Comparison of ENCODE assay signal across 19 mouse cellular contexts in the genomic region with DNA sequence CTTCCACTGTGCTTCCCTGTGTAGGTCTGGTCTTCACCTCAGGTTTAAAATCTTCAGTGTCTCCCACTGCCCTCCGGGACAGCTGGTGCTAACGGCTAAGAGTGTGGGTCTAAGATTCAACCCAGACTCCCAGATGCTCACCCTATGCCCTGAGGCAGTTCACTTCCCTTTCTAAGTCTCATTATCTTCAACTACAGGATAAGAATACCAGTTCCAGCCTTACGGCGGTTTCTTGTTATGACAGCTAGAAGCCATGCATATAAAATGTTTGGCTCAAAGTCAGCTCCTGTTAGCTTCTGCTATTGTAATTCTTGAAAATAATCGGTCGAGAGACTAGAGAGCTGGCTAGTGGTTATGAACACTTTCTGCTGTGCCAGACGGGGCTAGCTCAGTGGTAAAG. TPM values are rescaled to one million over a fixed set of nuclear protein-coding genes. Genes with fewer than 3 reads are reported as not detected.
A peak's percentile ranks its signal among the peaks of the same experiment; 100 is the strongest.
DNase-seq lines count a peak whose midpoint lies in the region; ATAC-seq and TF ChIP-seq lines count a peak whose summit lies in the region.
"Had no signal": no experiment of that assay in that cellular context is flagged by ENCODE, and none has a peak within 500 bp of the region (broad histone marks: within the 10 kb centered on the region; RNA-seq: fewer than 3 reads in every experiment).

No protein-coding gene starts in this region.

- TF ChIP-seq CTCF in gastrocnemius, adult 2 months (IDR thresholded peaks at IDR 0.05) = no peak
- no peak for TF ChIP-seq CTCF in forebrain, postnatal 0 days (IDR thresholded peaks at IDR 0.05; ENCODE audit: low read depth)
- TF ChIP-seq CTCF in stomach, postnatal 0 days (IDR thresholded peaks at IDR 0.05; ENCODE audit: low read depth) = no peak

- no peak for DNase-seq in gastrocnemius, adult 2 months
- DNase-seq in gastrocnemius, postnatal 36 days = no peak
- peak; percentile 62 for DNase-seq in retina, postnatal 1 day
- no peak for DNase-seq in retina, embryonic 14.5 days (ENCODE audit: low spot score)
- peak; percentile 33 for DNase-seq in forebrain, postnatal 0 days
- DNase-seq in stomach, postnatal 0 days (ENCODE audit: low spot score) = no peak
- DNase-seq in adrenal gland, postnatal 36 days = no peak
- no peak for DNase-seq in adrenal gland, adult 2 months
- DNase-seq: cerebellum, adult 11-12 months; heart, postnatal 10 days; kidney, adult 8-10 months; kidney, postnatal 14 days; thymus, adult 18-20 months; thymus, postnatal 4 days had no signal

- no peak overlapping the region for H3K9ac ChIP-seq in forebrain, postnatal 0 days
- H3K9ac ChIP-seq in stomach, postnatal 0 days (ENCODE audit: low read length) = no peak overlapping the region
- H3K9ac ChIP-seq: limb, embryonic 12.5 days; liver, embryonic 15.5 days had no signal

- 52% methylated on average over 7 of the region's 7 CpGs for WGBS in forebrain, postnatal 0 days
- WGBS in stomach, postnatal 0 days = 49% methylated on average over 7 of the region's 7 CpGs

- intact Hi-C loops in gastrocnemius, adult 2 months (cut with DNase I) = no loop called here
- intact Hi-C loops in gastrocnemius, postnatal 36 days (cut with DNase I) = no loop called here

- peak; percentile 75 for ATAC-seq in forebrain, postnatal 0 days
- ATAC-seq in stomach, postnatal 0 days (ENCODE audit: low FRiP score, low TSS enrichment) = no peak
- ATAC-seq: inflammation-experienced regulatory T-cells, adult 6 months; Patski had no signal

- no peak overlapping the region for H3K4me3 ChIP-seq in gastrocnemius, adult 2 months
- no peak overlapping the region for H3K4me3 ChIP-seq in forebrain, postnatal 0 days (ENCODE audit: low read depth, low read length)
- H3K4me3 ChIP-seq in stomach, postnatal 0 days (ENCODE audit: low read depth, low read length) = no peak overlapping the region
- H3K4me3 ChIP-seq: limb, embryonic 12.5 days; liver, embryonic 15.5 days had no signal

- no peak for TF ChIP-seq EP300 in stomach, postnatal 0 days (optimal IDR thresholded peaks at IDR 0.05)

- no peaks in the 10 kb centered on the region for H3K9me3 ChIP-seq in forebrain, postnatal 0 days (ENCODE audit: low read length)
- no peaks in the 10 kb centered on the region for H3K9me3 ChIP-seq in stomach, postnatal 0 days (ENCODE audit: control insufficient read depth, low read length)
- H3K9me3 ChIP-seq: liver, embryonic 15.5 days had no signal

- no peak overlapping the region for H3K4me2 ChIP-seq in forebrain, postnatal 0 days (ENCODE audit: low read depth)
- H3K4me2 ChIP-seq in stomach, postnatal 0 days (replicated peaks; ENCODE audit: low read depth) = no peak overlapping the region
- H3K4me2 ChIP-seq: heart, embryonic 11.5 days; limb, embryonic 12.5 days; liver, embryonic 15.5 days had no signal

- H3K4me1 ChIP-seq in forebrain, postnatal 0 days (ENCODE audit: insufficient read depth) = 0 out of 2 replicates have a peak, but pooled peaks cover 3% of the 10 kb centered on the region
- no peaks in the 10 kb centered on the region for H3K4me1 ChIP-seq in stomach, postnatal 0 days (replicated peaks; ENCODE audit: control insufficient read depth, insufficient read depth)
- H3K4me1 ChIP-seq: liver, embryonic 15.5 days had no signal

- H3K27ac ChIP-seq in gastrocnemius, adult 2 months = peak overlapping the region; percentile 40; the same call in 1 of the 2 replicates
- peak overlapping the region; percentile 24; the same call in 1 of the 2 replicates for H3K27ac ChIP-seq in forebrain, postnatal 0 days (ENCODE audit: low read depth, low read length)
- H3K27ac ChIP-seq in stomach, postnatal 0 days (replicated peaks) = peak overlapping the region; percentile 76
- H3K27ac ChIP-seq: limb, embryonic 12.5 days; liver, embryonic 15.5 days had no signal

- no peaks in the 10 kb centered on the region for H3K27me3 ChIP-seq in forebrain, postnatal 0 days (ENCODE audit: insufficient read depth, low read length)
- no peaks in the 10 kb centered on the region for H3K27me3 ChIP-seq in stomach, postnatal 0 days (ENCODE audit: control insufficient read depth, insufficient read depth, low read length)
- H3K27me3 ChIP-seq: limb, embryonic 12.5 days; liver, embryonic 15.5 days; Patski had no signal

- peaks cover 2% of the 10 kb centered on the region; the same call in 1 of the 2 replicates for H3K36me3 ChIP-seq in forebrain, postnatal 0 days (ENCODE audit: insufficient read depth)
- H3K36me3 ChIP-seq in stomach, postnatal 0 days (ENCODE audit: control insufficient read depth, insufficient read depth, low read length) = peaks cover 6% of the 10 kb centered on the region; the same call in 1 of the 2 replicates

RNA-seq across cellular contexts. Expression of gene Artn, which starts 17.9 kb away (rescaled TPM):
- total RNA-seq in gastrocnemius, adult 2 months (2021) = under 1 TPM; 0.25 to 0.46 TPM
- under 1 TPM; 0.15 to 0.32 TPM for total RNA-seq in gastrocnemius, postnatal 36 days (2021)
- 0.62 and 1.0 TPM in 2 replicates for total RNA-seq in forebrain, postnatal 0 days (2014; rRNA removed)
- 0.42 and 0.54 TPM in 2 replicates for polyA plus RNA-seq in forebrain, postnatal 0 days (2015; fragmentation: Nextera tagmentation; extraction: Ambion mirVana)
- 3.8 TPM in 2 replicates for polyA plus RNA-seq in stomach, postnatal 0 days (2015; fragmentation: Nextera tagmentation; extraction: Ambion mirVana)
- total RNA-seq in adrenal gland, postnatal 36 days (2021) = under 1 TPM in 1 of 2 experiments, not detected in 1; 0.72 TPM
- under 1 TPM in 1 of 2 experiments, not detected in 1; 0.41 TPM for total RNA-seq in adrenal gland, adult 2 months (2021)
- 0.43 and 0.52 TPM in 2 replicates for polyA plus RNA-seq in adrenal gland, adult 2 months (2012; rRNA removed)
- polyA plus RNA-seq: inflammation-experienced regulatory T-cells, adult 6 months; Patski had no signal

RNA-seq across cellular contexts. Expression of gene Ipo13, which starts 32.7 kb away (rescaled TPM):
- total RNA-seq in gastrocnemius, adult 2 months (2021) = 100 to 1,000 TPM; 267 to 281 TPM
- total RNA-seq in gastrocnemius, postnatal 36 days (2021) = 100 to 1,000 TPM; 222 to 284 TPM
- 37.9 and 42.9 TPM in 2 replicates for total RNA-seq in forebrain, postnatal 0 days (2014; rRNA removed)
- 58.1 and 61.8 TPM in 2 replicates for polyA plus RNA-seq in forebrain, postnatal 0 days (2015; fragmentation: Nextera tagmentation; extraction: Ambion mirVana)
- polyA plus RNA-seq in stomach, postnatal 0 days (2015; fragmentation: Nextera tagmentation; extraction: Ambion mirVana) = 21.5 and 24.6 TPM in 2 replicates
- total RNA-seq in adrenal gland, postnatal 36 days (2021) = 10 to 100 TPM; 41.1 to 45.9 TPM
- 10 to 100 TPM; 35.8 to 46.3 TPM for total RNA-seq in adrenal gland, adult 2 months (2021)
- 49.3 and 67.1 TPM in 2 replicates for polyA plus RNA-seq in adrenal gland, adult 2 months (2012; rRNA removed)

RNA-seq across cellular contexts. Expression of gene Dph2, which starts 55.7 kb away (rescaled TPM):
- total RNA-seq in gastrocnemius, adult 2 months (2021) = 1 to 10 TPM; 2.4 to 3.2 TPM
- 1 to 10 TPM; 1.4 to 2.6 TPM for total RNA-seq in gastrocnemius, postnatal 36 days (2021)
- 21.6 and 22.3 TPM in 2 replicates for total RNA-seq in forebrain, postnatal 0 days (2014; rRNA removed)
- 16.7 and 17.4 TPM in 2 replicates for polyA plus RNA-seq in forebrain, postnatal 0 days (2015; fragmentation: Nextera tagmentation; extraction: Ambion mirVana)
- 8.1 and 8.6 TPM in 2 replicates for polyA plus RNA-seq in stomach, postnatal 0 days (2015; fragmentation: Nextera tagmentation; extraction: Ambion mirVana)
- 1 to 10 TPM; 9.2 to 9.4 TPM for total RNA-seq in adrenal gland, postnatal 36 days (2021)
- total RNA-seq in adrenal gland, adult 2 months (2021) = 1 to 10 TPM; 9.5 to 9.7 TPM
- 16.5 and 18.9 TPM in 2 replicates for polyA plus RNA-seq in adrenal gland, adult 2 months (2012; rRNA removed)

Comparison
In these comparisons a context has a peak if more than half of its experiments do, and no peak if none do; other contexts are left out.
1. DNase-seq: peak in retina, postnatal 1 day (single experiment) and forebrain, postnatal 0 days (single experiment); none in gastrocnemius, adult 2 months (single experiment), gastrocnemius, postnatal 36 days (0 of 2), retina, embryonic 14.5 days (single experiment), stomach, postnatal 0 days (single experiment), adrenal gland, postnatal 36 days (0 of 2) and adrenal gland, adult 2 months (single experiment).
2. H3K27ac ChIP-seq: peak in every context shown above with its lines; median percentile 76 in stomach, postnatal 0 days; 40 in gastrocnemius, adult 2 months; 24 in forebrain, postnatal 0 days.